Mouse (Mus musculus) neural tube, embryonic 12.5 days (tissue): ENCODE data around the gene Pmvk. TPM values are rescaled to one million over a fixed set of nuclear protein-coding genes. Genes with fewer than 3 reads are reported as not detected.

Experiments used
- ATAC-seq: fragments of 200-750 bp; cut with Nextera tagmentation; 2 replicates; pipeline ENCODE4 v1.8.0; 2017; ENCODE audit warnings: low read depth, mild to moderate bottlenecking, moderate TSS enrichment, moderate library complexity; ENCODE audit not compliant: low FRiP score
- H3K27ac ChIP-seq: fragments of 300-500 bp; sonication (generic); 2 replicates; pipeline ENCODE4 v1.5.1; 2016
- H3K27me3 ChIP-seq: fragments of 300-500 bp; sonication (generic); replicated peaks from 2 replicates; pipeline ENCODE4 v1.6.1; 2016; ENCODE audit warnings: mild to moderate bottlenecking
- H3K36me3 ChIP-seq: fragments of 300-500 bp; sonication (generic); 2 replicates; pipeline ENCODE4 v1.6.1; 2016; ENCODE audit warnings: mild to moderate bottlenecking
- H3K4me1 ChIP-seq: fragments of 300-500 bp; sonication (generic); 2 replicates; pipeline ENCODE4 v1.6.1; 2016
- H3K4me2 ChIP-seq: fragments of 300-500 bp; sonication (generic); replicated peaks from 2 replicates; pipeline ENCODE4 v1.6.1; 2016; ENCODE audit warnings: mild to moderate bottlenecking
- H3K4me3 ChIP-seq: fragments of 300-500 bp; sonication (generic); 2 replicates; pipeline ENCODE4 v1.5.1; 2016
- H3K9ac ChIP-seq: fragments of 300-500 bp; sonication (generic); 2 replicates; pipeline ENCODE4 v1.6.1; 2016; ENCODE audit warnings: mild to moderate bottlenecking
- H3K9me3 ChIP-seq: fragments of 300-500 bp; sonication (generic); 2 replicates; pipeline ENCODE4 v1.6.1; 2016; ENCODE audit warnings: mild to moderate bottlenecking
- WGBS: fragments of 180-500 bp; shearing (Covaris S2); methylation state at CpG from one replicate; pipeline ENCODE4 v1.1.7; 2016; 5-methylcytosine and 5-hydroxymethylcytosine counted together
- polyA plus RNA-seq: library from polyadenylated mRNA; unstranded; fragments of >200 nt; fragmentation: Nextera tagmentation; extraction: Ambion mirVana; gene quantifications from 2 replicates; pipeline ENCODE4 v1.2.1, GENCODE M21; 2016

Pmvk gene
- polyA plus RNA-seq, 1 experiment from 2014 or later = 81.6 TPM

GRCm38 (mm10) chr3:89486916-89487702 is 32.8 kb downstream of the Pmvk start:
- WGBS = 74% methylated on average over 20 of the region's 20 CpGs
- Histone ChIP-seq H3K9me3 (no peaks in the 10 kb centered on the region), H3K36me3 (no peaks in the 10 kb centered on the region), H3K4me2 (no peak overlapping the region), H3K4me1 (no peaks in the 10 kb centered on the region), H3K4me3 (no peak overlapping the region), H3K27ac (no peak overlapping the region), H3K27me3 (no peaks in the 10 kb centered on the region), H3K9ac (no peak overlapping the region)
- no peak for ATAC-seq

- Histone ChIP-seq H3K9me3 (no peaks in the 10 kb centered on the region), H3K4me3 (no peak overlapping the region), H3K9ac (no peak overlapping the region), H3K4me1 (peaks cover 9% of the 10 kb centered on the region; the same call in 1 of the 2 replicates), H3K36me3 (no peaks in the 10 kb centered on the region), H3K27me3 (no peaks in the 10 kb centered on the region), H3K27ac (no peak overlapping the region), H3K4me2 (no peak overlapping the region)
- ATAC-seq = no peak
- 85% methylated on average over 3 of the region's 3 CpGs for WGBS
Observed at GRCm38 (mm10) chr3:89490790-89491189, 36.4 kb downstream of the Pmvk start.

GRCm38 (mm10) chr3:89491559-89491958 is 37.2 kb downstream of the Pmvk start:
- ATAC-seq = no peak
- 88% methylated on average over 5 of the region's 5 CpGs for WGBS
- no peaks in the 10 kb centered on the region for H3K36me3 ChIP-seq
- no peaks in the 10 kb centered on the region for H3K27me3 ChIP-seq
- no peak overlapping the region for H3K9ac ChIP-seq
- no peak overlapping the region for H3K27ac ChIP-seq
- H3K4me3 ChIP-seq = no peak overlapping the region
- H3K9me3 ChIP-seq = no peaks in the 10 kb centered on the region
- no peak overlapping the region for H3K4me2 ChIP-seq
- peaks cover 9% of the 10 kb centered on the region; the same call in 1 of the 2 replicates for H3K4me1 ChIP-seq

GRCm38 (mm10) chr3:89492701-89493151 is 38.4 kb downstream of the Pmvk start:
- Histone ChIP-seq H3K36me3 (no peaks in the 10 kb centered on the region), H3K27ac (no peak overlapping the region), H3K4me2 (no peak overlapping the region), H3K4me1 (peaks cover 9% of the 10 kb centered on the region; the same call in 1 of the 2 replicates), H3K9me3 (no peaks in the 10 kb centered on the region), H3K27me3 (no peaks in the 10 kb centered on the region), H3K9ac (no peak overlapping the region), H3K4me3 (no peak overlapping the region)
- 41% methylated on average over 8 of the region's 8 CpGs for WGBS
- no peak for ATAC-seq

DNA sequence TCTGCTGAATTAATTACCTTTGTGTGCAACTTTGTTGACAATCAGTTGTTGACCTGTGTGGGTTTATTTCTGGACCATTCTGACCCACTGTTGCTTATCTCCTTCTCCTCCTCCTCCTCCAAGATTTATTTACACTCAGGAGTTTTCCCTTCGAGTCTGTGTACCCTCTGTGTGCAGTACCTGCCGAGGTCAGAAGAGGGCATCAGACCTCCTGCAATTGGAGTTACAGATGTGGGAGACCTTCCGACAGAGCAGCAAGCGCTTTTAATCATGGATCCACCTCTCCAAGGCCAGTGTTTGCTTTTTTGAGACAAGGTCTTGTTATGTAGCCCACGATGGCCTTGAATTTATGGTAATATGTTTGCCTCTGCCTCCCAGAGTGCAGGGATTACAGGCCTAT is 40.3 kb downstream of the Pmvk start:
- 85% methylated on average over 5 of the region's 5 CpGs for WGBS
- no peak for ATAC-seq
- H3K27me3 ChIP-seq = no peaks in the 10 kb centered on the region
- no peak overlapping the region for H3K9ac ChIP-seq
- no peak overlapping the region for H3K27ac ChIP-seq
- H3K9me3 ChIP-seq = no peaks in the 10 kb centered on the region
- no peak overlapping the region for H3K4me2 ChIP-seq
- H3K4me1 ChIP-seq = peaks cover 9% of the 10 kb centered on the region; the same call in 1 of the 2 replicates
- H3K36me3 ChIP-seq = no peaks in the 10 kb centered on the region
- no peak overlapping the region for H3K4me3 ChIP-seq

DNA sequence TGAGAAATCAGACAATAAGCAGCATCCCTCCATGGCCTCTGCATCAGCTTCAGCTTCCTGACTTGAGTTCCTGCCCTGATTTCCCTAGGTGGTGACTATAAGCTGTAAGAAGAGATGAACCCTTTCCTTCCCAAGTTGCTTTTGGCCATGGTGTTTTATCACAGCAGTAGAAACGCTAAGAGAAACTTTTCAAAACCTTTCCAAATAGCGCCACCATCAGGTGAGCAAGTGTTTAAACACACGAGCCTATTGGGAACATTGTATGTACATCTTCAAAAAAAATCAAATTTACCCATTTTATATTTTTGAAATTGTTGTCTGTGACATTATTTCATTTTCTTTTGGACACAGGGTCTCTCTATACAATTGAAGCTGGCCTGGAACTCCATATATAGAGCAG is 42.0 kb downstream of the Pmvk start:
- H3K4me1 ChIP-seq = peaks cover 9% of the 10 kb centered on the region; the same call in 1 of the 2 replicates

DNA sequence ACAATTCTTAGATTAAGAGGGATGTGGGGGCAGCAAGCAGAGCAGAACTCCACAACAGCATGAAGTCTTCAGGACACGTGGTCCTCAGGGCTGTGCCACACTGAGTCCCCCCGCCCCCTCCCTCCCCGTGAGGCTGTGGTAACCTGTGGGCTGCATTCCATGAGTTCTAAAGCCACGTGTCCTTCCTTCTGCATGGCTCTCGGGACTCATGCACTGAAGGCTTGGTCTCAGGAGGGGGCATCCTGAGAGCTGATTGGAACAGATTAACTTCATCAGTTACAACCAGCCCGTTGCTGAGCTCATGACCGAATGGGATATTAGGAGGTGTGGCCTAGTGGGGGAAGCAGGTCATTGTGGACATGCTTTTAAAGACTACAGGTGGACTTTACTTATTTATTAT is 45.4 kb downstream of the Pmvk start:
- no peak overlapping the region for H3K9ac ChIP-seq
- H3K9me3 ChIP-seq = no peaks in the 10 kb centered on the region
- ATAC-seq = no peak
- no peak overlapping the region for H3K4me2 ChIP-seq
- H3K27me3 ChIP-seq = no peaks in the 10 kb centered on the region
- no peaks in the 10 kb centered on the region for H3K4me1 ChIP-seq
- no peaks in the 10 kb centered on the region for H3K36me3 ChIP-seq
- WGBS = 58% methylated on average over 7 of the region's 7 CpGs
- H3K4me3 ChIP-seq = no peak overlapping the region
- no peak overlapping the region for H3K27ac ChIP-seq

More for the DNA sequence above, 42.0 kb downstream of the Pmvk start:
- H3K4me2 ChIP-seq = no peak overlapping the region
- H3K9ac ChIP-seq = no peak overlapping the region
- no peaks in the 10 kb centered on the region for H3K9me3 ChIP-seq
- H3K27ac ChIP-seq = no peak overlapping the region
- H3K36me3 ChIP-seq = no peaks in the 10 kb centered on the region
- WGBS = 65% methylated on average over 3 of the region's 3 CpGs
- no peaks in the 10 kb centered on the region for H3K27me3 ChIP-seq
- H3K4me3 ChIP-seq = no peak overlapping the region
- no peak for ATAC-seq

DNA sequence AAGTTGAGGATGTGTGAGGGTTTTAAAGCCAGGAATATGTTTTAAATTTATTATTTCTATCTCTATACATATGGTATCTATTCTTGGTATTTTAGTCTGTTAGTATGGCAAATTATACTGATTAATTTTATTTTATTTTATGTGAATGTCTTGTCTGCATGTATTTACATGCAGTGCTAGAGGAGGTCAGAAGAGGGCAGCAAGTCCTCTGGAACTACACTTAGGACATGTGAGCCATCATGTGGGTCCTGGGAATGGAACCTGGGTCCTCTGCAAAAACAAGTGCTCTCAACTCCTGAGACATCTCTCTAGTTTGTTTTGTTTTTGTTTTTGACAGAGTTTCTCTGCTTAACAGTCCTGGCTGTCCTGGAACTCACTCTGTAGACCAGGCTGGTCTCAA is 47.1 kb downstream of the Pmvk start:
- Histone ChIP-seq H3K9me3 (no peaks in the 10 kb centered on the region), H3K36me3 (no peaks in the 10 kb centered on the region), H3K4me2 (no peak overlapping the region), H3K9ac (no peak overlapping the region), H3K27ac (no peak overlapping the region), H3K4me3 (no peak overlapping the region), H3K4me1 (no peaks in the 10 kb centered on the region), H3K27me3 (no peaks in the 10 kb centered on the region)
- ATAC-seq = no peak

GRCm38 (mm10) chr3:89502551-89502950 is 48.2 kb downstream of the Pmvk start:
- Histone ChIP-seq H3K27ac (no peak overlapping the region), H3K27me3 (no peaks in the 10 kb centered on the region), H3K4me2 (no peak overlapping the region), H3K9me3 (no peaks in the 10 kb centered on the region), H3K9ac (no peak overlapping the region), H3K36me3 (no peaks in the 10 kb centered on the region), H3K4me3 (no peak overlapping the region), H3K4me1 (no peaks in the 10 kb centered on the region)
- no peak for ATAC-seq
- WGBS = 89% methylated on average over 7 of the region's 7 CpGs

DNA sequence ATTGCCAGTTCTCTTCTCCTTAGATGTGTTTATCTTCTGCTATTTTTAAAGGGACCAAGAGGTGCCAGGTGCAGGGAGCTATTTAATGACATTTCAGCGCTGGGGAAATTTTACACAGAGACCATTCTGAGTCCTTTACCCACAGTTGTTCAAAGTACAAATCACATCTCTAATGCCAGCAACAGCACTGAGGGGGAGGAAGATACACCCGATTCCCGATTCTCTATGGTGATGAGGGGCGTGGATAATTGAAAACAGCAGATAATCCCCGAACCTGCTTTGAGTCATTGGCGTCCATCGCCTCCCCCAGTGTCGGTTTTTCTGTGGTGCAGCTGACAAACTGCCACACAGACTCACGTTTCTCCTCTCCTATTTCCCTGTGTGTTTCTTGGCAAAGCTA is 53.7 kb downstream of the Pmvk start:
- no peak overlapping the region for H3K27ac ChIP-seq
- ATAC-seq = no peak
- H3K4me1 ChIP-seq = peaks cover 6% of the 10 kb centered on the region; the same call in 1 of the 2 replicates
- no peak overlapping the region for H3K4me2 ChIP-seq
- H3K36me3 ChIP-seq = no peaks in the 10 kb centered on the region
- 41% methylated on average over 9 of the region's 9 CpGs for WGBS
- H3K9me3 ChIP-seq = no peaks in the 10 kb centered on the region
- no peak overlapping the region for H3K4me3 ChIP-seq
- H3K9ac ChIP-seq = no peak overlapping the region
- no peaks in the 10 kb centered on the region; the same call in 1 of the 2 replicates for H3K27me3 ChIP-seq

GRCm38 (mm10) chr3:89510979-89511378 is 56.6 kb downstream of the Pmvk start:
- ATAC-seq = peak; percentile 63
- H3K9ac ChIP-seq = no peak overlapping the region
- 32% methylated on average over 4 of the region's 4 CpGs for WGBS
- H3K27me3 ChIP-seq = no peaks in the 10 kb centered on the region; the same call in 1 of the 2 replicates
- H3K4me2 ChIP-seq = peak overlapping the region; percentile 24; the same call in 1 of the 2 replicates
- peaks cover 6% of the 10 kb centered on the region; the same call in 1 of the 2 replicates for H3K4me1 ChIP-seq
- no peaks in the 10 kb centered on the region for H3K36me3 ChIP-seq
- H3K27ac ChIP-seq = no peak overlapping the region
- no peaks in the 10 kb centered on the region for H3K9me3 ChIP-seq
- no peak overlapping the region for H3K4me3 ChIP-seq

DNA sequence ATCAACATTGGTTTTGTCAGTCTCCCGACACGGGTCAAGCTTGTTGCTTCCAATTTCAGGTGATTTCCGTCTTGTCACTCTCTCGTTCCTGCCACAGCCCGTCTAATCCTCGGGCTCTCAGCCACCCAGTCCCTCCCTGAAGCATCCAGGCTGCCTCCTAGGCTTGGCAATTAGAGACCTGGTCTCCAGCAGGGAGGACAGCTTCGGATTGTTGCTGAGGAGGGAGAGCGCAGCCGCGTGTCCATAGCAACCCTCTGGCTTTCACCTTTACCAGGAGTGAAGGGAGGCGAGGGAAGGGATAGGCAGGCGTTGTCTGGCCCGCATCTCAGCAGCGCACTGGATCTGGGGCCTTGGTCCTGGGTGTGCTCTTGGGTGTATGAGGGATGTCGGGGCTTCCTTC is 57.1 kb downstream of the Pmvk start:
- peaks cover 6% of the 10 kb centered on the region; the same call in 1 of the 2 replicates for H3K4me1 ChIP-seq
- peaks cover 3% of the 10 kb centered on the region; the same call in 1 of the 2 replicates for H3K9me3 ChIP-seq
- H3K9ac ChIP-seq = no peak overlapping the region
- H3K27me3 ChIP-seq = no peaks in the 10 kb centered on the region; the same call in 1 of the 2 replicates
- WGBS = 31% methylated on average over 15 of the region's 15 CpGs
- H3K4me2 ChIP-seq = peak overlapping the region; percentile 24; the same call in 1 of the 2 replicates
- H3K4me3 ChIP-seq = no peak overlapping the region
- no peak overlapping the region for H3K27ac ChIP-seq
- no peaks in the 10 kb centered on the region for H3K36me3 ChIP-seq
- peak; percentile 66; the same call in 1 of the 2 replicates for ATAC-seq
